Mouse (Mus musculus) lung, adult 2 months (tissue): ENCODE data around the gene Tmc4. TPM values are rescaled to one million over a fixed set of nuclear protein-coding genes. Genes with fewer than 3 reads are reported as not detected.

ENCODE experiments used
- DNase-seq: peaks from one replicate; pipeline ENCODE4 v3.0.0; 2022
- H3K4me1 ChIP-seq: fragments of 200-500 bp; 2 replicates; pipeline ENCODE4 v1.6.1; 2011; ENCODE audit warnings: low read length; ENCODE audit not compliant: control insufficient read depth, insufficient read depth
- H3K4me3 ChIP-seq: fragments of 200-500 bp; replicated peaks from 2 replicates; pipeline ENCODE3; 2011; ENCODE audit warnings: low read depth, mild to moderate bottlenecking, control low read depth, low read length; ENCODE audit errors: extremely low read depth
- CTCF ChIP-seq: fragments of 200-500 bp; IDR thresholded peaks from 2 replicates; pipeline ENCODE4 v1.5.1; 2011; ENCODE audit warnings: mild to moderate bottlenecking, low read length, control low read depth; ENCODE audit not compliant: insufficient read depth
- POLR2A ChIP-seq: fragments of 200-500 bp; IDR thresholded peaks from 2 replicates; pipeline ENCODE4 v1.6.1; 2011; ENCODE audit warnings: low read depth, mild to moderate bottlenecking, control low read depth, low read length, borderline replicate concordance; ENCODE audit errors: extremely low read depth
- WGBS: fragments of 180-500 bp; shearing (Covaris S2); methylation state at CpG from one replicate; pipeline ENCODE4 v1.1.7; 2018; 5-methylcytosine and 5-hydroxymethylcytosine counted together
- polyA plus RNA-seq: library from polyadenylated mRNA; depleted of rRNA; stranded (reverse); fragments of >200 nt; gene quantifications from 2 replicates; pipeline ENCODE4 v1.2.3, GENCODE M21; 2012

The Tmc4 gene
- polyA plus RNA-seq, 1 experiment, result 83.7 TPM

DNA sequence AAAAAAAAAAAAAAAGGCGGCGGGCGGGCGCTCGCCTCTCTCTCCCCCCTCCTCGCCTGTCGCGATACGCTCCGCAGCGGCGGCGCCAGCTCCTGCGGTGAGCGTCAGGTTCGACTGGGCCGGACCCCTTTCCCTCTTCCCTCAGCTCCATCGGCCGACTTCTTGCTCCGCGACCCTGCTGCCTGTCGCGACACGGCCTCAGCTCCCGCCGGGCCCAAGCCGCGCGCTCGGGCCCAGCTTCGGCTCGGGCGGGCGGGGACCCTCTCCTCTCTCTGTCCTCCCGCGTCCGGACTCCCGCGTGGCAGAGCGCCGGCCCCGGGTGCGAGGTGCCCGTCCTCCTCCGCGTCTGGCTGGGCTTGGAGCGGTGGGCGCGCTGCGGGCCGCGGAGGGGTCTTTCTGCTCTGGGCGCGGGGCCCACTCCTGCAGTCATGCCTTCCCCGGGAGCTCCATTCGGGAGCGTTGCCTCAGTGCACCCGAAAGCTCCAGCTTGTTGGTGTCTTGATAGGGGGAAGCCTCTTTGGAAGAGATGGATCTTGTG lies 31.8 kb downstream of the Tmc4 start:
- H3K4me3 ChIP-seq, result peak overlapping the region; percentile 82
- TF ChIP-seq CTCF (no peak), POLR2A (no peak)
- WGBS, result under 1% methylated on average over 52 of the region's 58 CpGs
- DNase-seq, result peak; percentile 39
- H3K4me1 ChIP-seq, result peaks cover 15% of the 10 kb centered on the region; the same call in 1 of the 2 replicates

GRCm38 (mm10) chr7:3644672-3645487 lies 32.5 kb downstream of the Tmc4 start, which contains the start of gene Cnot3:
Cnot3 (plus strand) TSS chr7:3645268.
- TF ChIP-seq POLR2A (peak; percentile 81; the same call in 1 of the 2 replicates), CTCF (no peak)
- H3K4me3 ChIP-seq, result peak within 1 kb of the TSS; percentile 82
- peak; percentile 95 for DNase-seq
- 1% methylated on average over 55 of the region's 58 CpGs for WGBS
- peaks cover 15% of the 10 kb centered on the region; the same call in 1 of the 2 replicates for H3K4me1 ChIP-seq

DNA sequence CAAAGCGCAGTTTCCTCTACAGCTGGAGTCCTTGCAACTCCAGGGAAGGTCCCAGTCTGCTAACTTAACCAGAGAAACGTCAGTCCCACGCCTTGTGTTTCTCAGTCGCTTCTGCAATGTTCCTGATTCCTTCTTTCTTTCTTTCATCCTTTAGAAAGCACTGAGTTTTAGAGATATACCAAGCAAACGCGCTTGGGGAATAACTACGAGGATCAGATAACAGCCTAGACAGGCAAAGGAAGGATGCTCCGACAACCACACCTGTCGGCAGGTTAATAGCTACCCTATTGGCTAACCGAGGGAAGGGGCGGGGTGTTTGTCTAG lies 33.0 kb downstream of the Tmc4 start:
- no peak for DNase-seq
- Histone ChIP-seq H3K4me3 (peak overlapping the region; percentile 31), H3K4me1 (peaks cover 15% of the 10 kb centered on the region; the same call in 1 of the 2 replicates)
- under 1% methylated on average over 11 of the region's 11 CpGs for WGBS
- TF ChIP-seq CTCF (no peak), POLR2A (no peak)

GRCm38 (mm10) chr7:3643843-3644242 lies 33.5 kb downstream of the Tmc4 start:
- H3K4me1 ChIP-seq, result peaks cover 15% of the 10 kb centered on the region; the same call in 1 of the 2 replicates
- 16% methylated on average over 9 of the region's 9 CpGs for WGBS
- no peak for DNase-seq
- no peak overlapping the region for H3K4me3 ChIP-seq
- TF ChIP-seq CTCF (no peak), POLR2A (no peak)

DNA sequence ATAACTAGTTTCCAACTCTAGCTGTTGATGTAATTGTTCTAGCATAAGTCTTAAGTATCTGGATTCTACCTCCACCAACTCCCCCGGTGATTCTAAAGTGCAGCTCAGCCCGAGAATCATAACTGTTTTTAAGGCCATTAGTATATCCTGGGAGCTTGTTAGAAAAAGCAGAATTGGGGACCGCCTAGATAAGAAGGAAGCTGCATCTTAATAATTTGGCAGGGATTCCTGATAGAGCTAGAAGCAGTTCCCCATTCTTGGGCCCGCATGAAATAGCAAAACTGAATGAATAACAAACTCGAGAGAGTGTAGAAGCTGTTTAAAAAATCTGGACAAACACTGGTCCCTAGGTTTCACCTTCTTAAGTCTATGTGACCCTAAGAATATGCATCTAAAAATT lies 33.9 kb downstream of the Tmc4 start:
- TF ChIP-seq POLR2A, result no peak
- no peak for TF ChIP-seq CTCF
- H3K4me1 ChIP-seq, result peaks cover 15% of the 10 kb centered on the region; the same call in 1 of the 2 replicates
- DNase-seq, result no peak
- WGBS, result 61% methylated on average over 5 of the region's 5 CpGs
- no peak overlapping the region for H3K4me3 ChIP-seq

DNA sequence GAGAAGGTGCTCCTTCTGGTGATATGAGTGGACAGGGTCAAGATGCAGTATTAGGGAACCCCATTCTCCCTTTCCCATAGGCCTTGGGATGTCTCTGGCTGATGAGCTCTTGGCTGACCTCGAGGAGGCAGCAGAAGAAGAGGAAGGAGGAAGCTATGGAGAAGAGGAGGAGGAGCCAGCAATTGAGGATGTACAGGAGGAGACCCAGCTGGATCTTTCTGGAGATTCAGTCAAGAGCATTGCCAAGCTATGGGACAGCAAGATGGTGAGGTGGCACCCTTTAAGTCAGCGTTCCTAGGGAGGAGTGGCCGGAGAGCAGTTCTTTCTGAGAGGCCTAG lies 46.9 kb downstream of the Tmc4 start:
- Histone ChIP-seq H3K4me1 (peaks cover 14% of the 10 kb centered on the region), H3K4me3 (peak overlapping the region; percentile 94)
- no peak for DNase-seq
- 49% methylated on average over 3 of the region's 3 CpGs for WGBS
- TF ChIP-seq CTCF (no peak), POLR2A (no peak)

GRCm38 (mm10) chr7:3629543-3630477 lies 47.5 kb downstream of the Tmc4 start, which contains the start of the genes Tfpt and Prpf31:
Tfpt (minus strand) TSS chr7:3629929.
Prpf31 (plus strand) TSS chr7:3629985.
- peaks cover 14% of the 10 kb centered on the region for H3K4me1 ChIP-seq
- peak; percentile 94 for DNase-seq
- H3K4me3 ChIP-seq, result peak within 1 kb of the TSS; percentile 94
- TF ChIP-seq CTCF, result no peak
- TF ChIP-seq POLR2A, result peak; percentile 67; the same call in 1 of the 2 replicates
- WGBS, result 1% methylated on average over 47 of the region's 47 CpGs

DNA sequence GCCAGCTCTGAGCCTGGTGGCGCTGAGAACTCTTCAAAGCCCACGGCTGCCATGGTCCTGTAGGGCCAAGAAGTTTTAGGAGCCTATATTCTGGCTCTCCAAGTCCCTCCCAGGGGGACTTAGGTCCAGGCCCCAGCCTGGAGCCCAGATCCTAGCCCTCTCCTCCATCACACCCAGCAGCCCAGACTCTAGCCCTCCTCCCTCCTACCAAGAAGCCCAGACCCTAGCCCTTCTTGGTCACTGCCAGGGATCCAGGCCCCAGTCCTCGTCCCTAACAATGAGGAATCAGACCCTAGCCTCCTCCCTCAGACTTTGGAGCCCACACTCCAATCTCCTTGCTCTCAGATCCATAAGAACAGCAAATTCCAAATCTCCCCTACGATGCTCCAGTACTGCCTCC lies 48.3 kb downstream of the Tmc4 start:
- DNase-seq, result no peak
- 28% methylated on average over 4 of the region's 4 CpGs for WGBS
- peaks cover 14% of the 10 kb centered on the region for H3K4me1 ChIP-seq
- H3K4me3 ChIP-seq, result peak overlapping the region; percentile 94
- no peak for TF ChIP-seq CTCF
- no peak for TF ChIP-seq POLR2A

GRCm38 (mm10) chr7:3617242-3617995 lies 59.9 kb downstream of the Tmc4 start, which contains the start of gene Ndufa3:
Ndufa3 (plus strand) TSS chr7:3617373.
- Histone ChIP-seq H3K4me1 (no peaks in the 10 kb centered on the region), H3K4me3 (peak within 1 kb of the TSS; percentile 95)
- under 1% methylated on average over 32 of the region's 32 CpGs for WGBS
- TF ChIP-seq POLR2A (peak; percentile 89; the same call in 1 of the 2 replicates), CTCF (no peak)
- DNase-seq, result peak; percentile 77
